Mouse (Mus musculus) bone marrow, adult 2 months (tissue): Measurements from ENCODE around the gene Cxcl17.

Experiments
- CTCF ChIP-seq: fragments of 200-500 bp; IDR thresholded peaks from 2 replicates; pipeline ENCODE4 v1.5.1; 2011; ENCODE audit warnings: low read length, control low read depth; ENCODE audit not compliant: control insufficient read depth, insufficient read depth
- POLR2A ChIP-seq: fragments of 200-500 bp; IDR thresholded peaks from 2 replicates; pipeline ENCODE4 v1.6.1; 2011; ENCODE audit warnings: low read depth, mild to moderate bottlenecking, control low read depth, low read length, borderline replicate concordance; ENCODE audit not compliant: control insufficient read depth

- TF ChIP-seq CTCF (no peak), POLR2A (no peak)
Observed at GRCm38 (mm10) chr7:25409114-25409760, 3.4 kb downstream of the Cxcl17 start.
